ENCODE assay signal across 8 mouse cellular contexts in genomic region chr2:39003512-39003911, GRCm38 (mm10). TPM values are rescaled to one million over a fixed set of nuclear protein-coding genes. Genes with fewer than 3 reads are reported as not detected.
DNase-seq lines count a peak whose midpoint lies in the region; ATAC-seq and TF ChIP-seq lines count a peak whose summit lies in the region.

No protein-coding gene starts in this region.

- intact Hi-C loops in left cerebral cortex, postnatal 25 days (cut with DNase I), result no loop called here

- H3K27ac ChIP-seq in kidney, embryonic 14.5 days (ENCODE audit: low read depth, low read length), result no peak overlapping the region
- no peak overlapping the region for H3K27ac ChIP-seq in intestine, embryonic 15.5 days

- WGBS in kidney, embryonic 14.5 days, result 73% methylated on average over 5 of the region's 5 CpGs
- WGBS in intestine, embryonic 15.5 days, result 66% methylated on average over 5 of the region's 5 CpGs

- H3K4me1 ChIP-seq in kidney, embryonic 14.5 days (ENCODE audit: control insufficient read depth, insufficient read depth, low read length), result peaks cover 24% of the 10 kb centered on the region
- peaks cover 32% of the 10 kb centered on the region for H3K4me1 ChIP-seq in intestine, embryonic 15.5 days (replicated peaks)

- peak overlapping the region; percentile 97 for H3K4me2 ChIP-seq in kidney, embryonic 14.5 days (replicated peaks; ENCODE audit: low read depth, low read length)
- peak overlapping the region; percentile 73 for H3K4me2 ChIP-seq in intestine, embryonic 15.5 days (replicated peaks)
- peak overlapping the region; percentile 89 for H3K4me2 ChIP-seq in myocyte (ENCODE audit: low read depth)

- H3K9ac ChIP-seq in kidney, embryonic 14.5 days (ENCODE audit: low read depth, low read length), result peak overlapping the region; percentile 93
- H3K9ac ChIP-seq in intestine, embryonic 15.5 days, result peak overlapping the region; percentile 66

- peaks cover 46% of the 10 kb centered on the region for H3K36me3 ChIP-seq in kidney, embryonic 14.5 days (ENCODE audit: control insufficient read depth, insufficient read depth, low read length)
- H3K36me3 ChIP-seq in intestine, embryonic 15.5 days, result peaks cover 30% of the 10 kb centered on the region
- peaks cover 37% of the 10 kb centered on the region for H3K36me3 ChIP-seq in myocyte (ENCODE audit: control insufficient read depth, insufficient read depth)

- no peak for DNase-seq in kidney, adult 8-10 months
- DNase-seq in c-Kit-positive CD71-positive TER-119-negative erythroid progenitor cells, embryonic 14.5 days (ENCODE audit: low read depth), result peak; percentile 8
- DNase-seq in left cerebral cortex, postnatal 25 days (ENCODE audit: low spot score in 2 of 2), result no peak
- DNase-seq in B cell, adult 2 months, result no peak
- no peak for DNase-seq in left cerebral cortex, adult 11 months (ENCODE audit: low spot score)

- peak overlapping the region; percentile 75 for H3ac ChIP-seq in myocyte (ENCODE audit: control insufficient read depth, insufficient read length)

- no peak for ATAC-seq in kidney, embryonic 14.5 days (ENCODE audit: low FRiP score, low TSS enrichment)
- ATAC-seq in intestine, embryonic 15.5 days, result no peak

- peak; percentile 33 for TF ChIP-seq POLR2A in myocyte (IDR thresholded peaks at IDR 0.05; ENCODE audit: insufficient read length, low read depth)

- no peaks in the 10 kb centered on the region for H3K9me3 ChIP-seq in kidney, embryonic 14.5 days (ENCODE audit: control insufficient read depth, low read length)
- no peaks in the 10 kb centered on the region for H3K9me3 ChIP-seq in intestine, embryonic 15.5 days

- H3K79me2 ChIP-seq in myocyte (ENCODE audit: control insufficient read depth, insufficient read depth), result peaks cover 57% of the 10 kb centered on the region

- no peaks in the 10 kb centered on the region for H3K27me3 ChIP-seq in kidney, embryonic 14.5 days (ENCODE audit: control insufficient read depth, insufficient read depth, low read length)
- no peaks in the 10 kb centered on the region for H3K27me3 ChIP-seq in intestine, embryonic 15.5 days (replicated peaks)
- no peaks in the 10 kb centered on the region for H3K27me3 ChIP-seq in myocyte (ENCODE audit: control insufficient read depth, insufficient read depth, insufficient read length)

- H3K4me3 ChIP-seq in kidney, embryonic 14.5 days (ENCODE audit: low read length), result peak overlapping the region; percentile 91
- H3K4me3 ChIP-seq in intestine, embryonic 15.5 days (replicated peaks), result peak overlapping the region; percentile 74
- H3K4me3 ChIP-seq in myocyte, result peak overlapping the region; percentile 85

TF ChIP-seq in myocyte, 11 proteins besides CTCF, POLR2A, EP300 and RAD21:
- TF ChIP-seq TCF12 (IDR thresholded peaks at IDR 0.05; ENCODE audit: insufficient read depth, poor library complexity, severe bottlenecking) (no peak), MYOD1 (IDR thresholded peaks at IDR 0.05; ENCODE audit: control insufficient read depth in 1 of 3, insufficient read length in 2 of 3, low read depth in 2 of 3) (peak in 2 of 3 experiments; percentile 36 to 56)

RNA-seq across cellular contexts. Expression of gene Arpc5l, which starts 1.6 kb away (rescaled TPM):
- 139 and 148 TPM in 2 replicates for polyA plus RNA-seq in kidney, embryonic 14.5 days (2014; fragmentation: Nextera tagmentation; extraction: Ambion mirVana)
- 107 and 111 TPM in 2 replicates for polyA plus RNA-seq in intestine, embryonic 15.5 days (2015; fragmentation: Nextera tagmentation; extraction: Ambion mirVana)
- 144 TPM for polyA plus RNA-seq in myocyte (2012; fragmentation: generic; extraction: Trizol)
- total RNA-seq in left cerebral cortex, postnatal 25 days (2021), result 100 to 1,000 TPM; 104 to 114 TPM

RNA-seq across cellular contexts. Expression of gene Rpl35, which starts 1.9 kb away (rescaled TPM):
- 1,034 and 1,450 TPM in 2 replicates for polyA plus RNA-seq in kidney, embryonic 14.5 days (2014; fragmentation: Nextera tagmentation; extraction: Ambion mirVana)
- 888 and 1,051 TPM in 2 replicates for polyA plus RNA-seq in intestine, embryonic 15.5 days (2015; fragmentation: Nextera tagmentation; extraction: Ambion mirVana)
- 1,480 TPM for polyA plus RNA-seq in myocyte (2012; fragmentation: generic; extraction: Trizol)
- total RNA-seq in left cerebral cortex, postnatal 25 days (2021), result 100 to 1,000 TPM; 209 to 243 TPM

RNA-seq across cellular contexts. Expression of gene Wdr38, which starts 6.2 kb away (rescaled TPM):
- polyA plus RNA-seq in kidney, embryonic 14.5 days (2014; fragmentation: Nextera tagmentation; extraction: Ambion mirVana), result 1.4 and 1.7 TPM in 2 replicates
- polyA plus RNA-seq in intestine, embryonic 15.5 days (2015; fragmentation: Nextera tagmentation; extraction: Ambion mirVana), result 1.3 and 1.4 TPM in 2 replicates
- 0.66 TPM for polyA plus RNA-seq in myocyte (2012; fragmentation: generic; extraction: Trizol)
- under 1 TPM; 0.34 to 0.76 TPM for total RNA-seq in left cerebral cortex, postnatal 25 days (2021)
